Mouse (Mus musculus): ENCODE results near the gene Htr7.

GRCm38 (mm10) chr19:36082606-36083261, 25.4 kb upstream of the Htr7 start:
- peak; percentile 62 for TF ChIP-seq CTCF (conservative IDR thresholded peaks at IDR 0.05; ENCODE audit: low read length)
- TF ChIP-seq NANOG (IDR thresholded peaks at IDR 0.05; ENCODE audit: borderline replicate concordance, low read length): no peak
